Mouse (Mus musculus): ENCODE measurements around the gene Dpm1. TPM values are rescaled to one million over a fixed set of nuclear protein-coding genes. Genes with fewer than 3 reads are reported as not detected.

Dpm1 gene
- polyA plus RNA-seq (2014; fragmentation: Nextera tagmentation; extraction: Ambion mirVana): 55.1 and 59.3 TPM in 2 replicates

DNA sequence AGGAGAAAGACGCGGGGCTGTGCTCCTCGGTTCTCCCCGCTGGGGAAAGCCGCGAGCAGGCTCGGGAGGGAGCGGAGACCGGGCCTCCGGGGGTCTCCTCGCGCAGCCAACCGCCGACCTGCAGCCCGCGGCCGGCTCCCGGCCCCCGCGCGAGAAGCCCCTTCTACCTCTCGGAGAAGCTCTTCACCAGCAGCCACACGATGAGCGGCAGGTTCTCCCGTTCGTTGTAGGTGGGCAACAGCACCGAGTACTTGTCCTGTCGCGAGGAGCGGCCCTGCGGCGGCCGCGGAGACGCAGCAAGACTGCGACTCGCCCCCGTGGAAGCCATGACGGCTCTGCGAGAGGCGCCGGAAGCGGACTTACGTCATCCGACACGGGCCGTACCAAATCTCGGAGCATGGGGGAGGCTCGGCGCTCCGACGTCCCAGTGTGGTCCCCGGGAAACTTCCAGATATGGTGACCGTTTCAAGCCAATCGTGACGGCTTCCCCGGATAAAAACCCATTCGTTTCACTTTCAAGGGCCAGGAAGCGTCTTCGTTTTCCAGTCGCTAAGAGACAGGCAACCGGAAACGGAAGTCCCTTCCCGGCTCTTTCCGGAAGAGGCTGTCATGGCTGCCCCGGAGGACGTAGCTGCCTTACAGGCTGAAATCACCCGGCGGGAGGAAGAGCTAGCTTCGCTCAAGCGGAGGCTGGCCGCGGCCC is at the start of gene Dpm1, which contains the start of the genes Gm20716 and Mocs3:
Gene Dpm1, minus strand, starts transcription at position 566 of the 703 bp plus-strand sequence.
Gene Gm20716, minus strand, starts transcription at position 339 of the 703 bp plus-strand sequence.
Gene Mocs3, plus strand, starts transcription at position 597 of the 703 bp plus-strand sequence.
- H3K9ac ChIP-seq (replicated peaks; ENCODE audit: low read depth, low read length): peak within 1 kb of the TSS; percentile 90
- H3K27ac ChIP-seq (ENCODE audit: low read depth, low read length): peak within 1 kb of the TSS; percentile 95
- WGBS: under 1% methylated on average over 73 of the region's 73 CpGs
- peaks cover 10% of the 10 kb centered on the region for H3K36me3 ChIP-seq (ENCODE audit: control insufficient read depth, insufficient read depth, low read length)
- ATAC-seq (ENCODE audit: low read depth): peak; percentile 89
- no peaks in the 10 kb centered on the region for H3K9me3 ChIP-seq (ENCODE audit: control insufficient read depth, low read length)
- no peaks in the 10 kb centered on the region for H3K27me3 ChIP-seq (ENCODE audit: control insufficient read depth, insufficient read depth, low read length)
- H3K4me3 ChIP-seq (ENCODE audit: low read depth, low read length): peak within 1 kb of the TSS; percentile 99
- peaks cover 24% of the 10 kb centered on the region for H3K4me1 ChIP-seq (ENCODE audit: control insufficient read depth, insufficient read depth, low read length)
- peak within 1 kb of the TSS; percentile 99 for H3K4me2 ChIP-seq (ENCODE audit: low read depth, low read length)

DNA sequence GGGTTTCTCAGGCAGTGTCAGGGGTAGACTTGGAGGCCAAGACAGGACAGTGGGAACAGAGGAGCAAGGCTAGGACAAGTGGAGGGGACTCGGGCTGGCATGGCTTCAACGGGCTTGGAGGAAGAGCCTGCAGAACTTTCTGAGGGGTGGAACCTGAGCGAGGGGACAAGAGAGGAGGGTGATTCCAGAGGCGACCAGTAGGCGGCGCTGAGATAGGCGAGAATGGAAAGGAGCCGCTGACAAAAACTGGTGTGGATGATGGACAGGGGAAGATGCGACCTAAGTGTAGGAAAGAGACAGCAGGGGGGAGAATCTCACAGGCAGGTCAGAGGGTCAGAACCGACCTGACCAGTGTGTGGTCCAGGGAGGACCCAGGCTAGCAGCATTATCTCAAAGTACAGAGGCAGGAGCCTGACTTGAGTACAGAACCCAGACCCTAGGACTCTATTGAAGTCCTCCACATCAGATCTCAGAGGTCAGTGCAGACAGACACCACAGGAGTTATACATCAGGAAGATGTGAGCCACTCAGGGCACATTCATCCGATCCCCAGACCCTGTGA is 44.1 kb upstream of the Dpm1 start:
- Histone ChIP-seq H3K9me3 (ENCODE audit: control insufficient read depth, low read length) (no peaks in the 10 kb centered on the region), H3K36me3 (ENCODE audit: control insufficient read depth, insufficient read depth, low read length) (no peaks in the 10 kb centered on the region), H3K4me3 (ENCODE audit: low read depth, low read length) (no peak overlapping the region), H3K9ac (replicated peaks; ENCODE audit: low read depth, low read length) (no peak overlapping the region), H3K4me2 (ENCODE audit: low read depth, low read length) (no peak overlapping the region), H3K27me3 (ENCODE audit: control insufficient read depth, insufficient read depth, low read length) (peaks cover 4% of the 10 kb centered on the region; the same call in 1 of the 2 replicates), H3K4me1 (ENCODE audit: control insufficient read depth, insufficient read depth, low read length) (no peaks in the 10 kb centered on the region), H3K27ac (ENCODE audit: low read depth, low read length) (no peak overlapping the region)
- WGBS: 13% methylated on average over 11 of the region's 11 CpGs
- ATAC-seq (ENCODE audit: low read depth): no peak

DNA sequence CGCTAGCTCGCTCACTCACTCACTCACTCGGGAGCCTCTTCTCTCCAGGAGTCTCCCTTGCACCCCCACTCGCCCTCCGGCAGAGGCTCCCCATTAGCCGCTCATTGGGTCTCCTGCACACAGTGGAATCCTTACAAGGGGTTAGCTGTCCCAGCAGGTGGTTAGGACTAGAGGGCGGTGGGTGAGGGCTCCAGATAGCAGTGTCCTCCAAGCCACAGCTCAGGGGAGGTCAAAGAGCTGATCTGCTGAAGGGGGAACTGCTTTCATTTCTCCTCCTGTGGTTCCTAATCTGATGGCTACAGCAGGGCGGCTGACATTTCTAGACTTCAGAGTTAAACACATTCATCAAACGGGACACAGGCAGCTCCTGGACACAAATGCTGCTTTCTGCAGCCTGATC is 43.0 kb upstream of the Dpm1 start:
- no peak overlapping the region for H3K4me3 ChIP-seq (ENCODE audit: low read depth, low read length)

DNA sequence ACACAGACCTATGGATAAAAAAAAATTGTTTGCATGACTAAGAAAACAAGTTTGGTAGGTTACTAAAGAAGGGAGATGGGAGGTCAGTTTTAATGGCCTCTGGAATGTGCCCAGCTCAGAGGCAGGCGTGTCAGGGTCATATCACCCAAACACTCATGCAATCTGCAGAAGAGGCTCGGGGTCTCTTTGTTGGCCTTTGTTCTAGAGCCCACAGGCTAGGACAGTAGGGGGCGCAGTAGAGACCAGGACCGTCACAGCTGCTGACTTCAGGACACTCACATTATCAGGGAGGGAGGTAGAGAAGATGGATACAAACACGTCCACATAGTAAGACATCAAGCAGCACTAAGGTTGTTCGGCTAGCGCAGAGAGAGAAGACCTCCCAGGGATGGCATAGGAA is 37.6 kb upstream of the Dpm1 start:
- WGBS: 27% methylated on average over 7 of the region's 7 CpGs
- Histone ChIP-seq H3K4me3 (ENCODE audit: low read depth, low read length) (no peak overlapping the region), H3K9me3 (ENCODE audit: control insufficient read depth, low read length) (no peaks in the 10 kb centered on the region), H3K27ac (ENCODE audit: low read depth, low read length) (no peak overlapping the region), H3K36me3 (ENCODE audit: control insufficient read depth, insufficient read depth, low read length) (no peaks in the 10 kb centered on the region), H3K27me3 (ENCODE audit: control insufficient read depth, insufficient read depth, low read length) (no peaks in the 10 kb centered on the region), H3K9ac (replicated peaks; ENCODE audit: low read depth, low read length) (no peak overlapping the region), H3K4me2 (ENCODE audit: low read depth, low read length) (no peak overlapping the region), H3K4me1 (ENCODE audit: control insufficient read depth, insufficient read depth, low read length) (no peaks in the 10 kb centered on the region)
- ATAC-seq (ENCODE audit: low read depth): no peak

More for the DNA sequence above, 43.0 kb upstream of the Dpm1 start:
- H3K27me3 ChIP-seq (ENCODE audit: control insufficient read depth, insufficient read depth, low read length): no peaks in the 10 kb centered on the region
- H3K4me2 ChIP-seq (ENCODE audit: low read depth, low read length): no peak overlapping the region
- H3K9ac ChIP-seq (replicated peaks; ENCODE audit: low read depth, low read length): no peak overlapping the region
- ATAC-seq (ENCODE audit: low read depth): no peak
- H3K9me3 ChIP-seq (ENCODE audit: control insufficient read depth, low read length): no peaks in the 10 kb centered on the region
- no peaks in the 10 kb centered on the region for H3K36me3 ChIP-seq (ENCODE audit: control insufficient read depth, insufficient read depth, low read length)
- WGBS: 51% methylated on average over 9 of the region's 9 CpGs
- no peak overlapping the region for H3K27ac ChIP-seq (ENCODE audit: low read depth, low read length)
- no peaks in the 10 kb centered on the region for H3K4me1 ChIP-seq (ENCODE audit: control insufficient read depth, insufficient read depth, low read length)

DNA sequence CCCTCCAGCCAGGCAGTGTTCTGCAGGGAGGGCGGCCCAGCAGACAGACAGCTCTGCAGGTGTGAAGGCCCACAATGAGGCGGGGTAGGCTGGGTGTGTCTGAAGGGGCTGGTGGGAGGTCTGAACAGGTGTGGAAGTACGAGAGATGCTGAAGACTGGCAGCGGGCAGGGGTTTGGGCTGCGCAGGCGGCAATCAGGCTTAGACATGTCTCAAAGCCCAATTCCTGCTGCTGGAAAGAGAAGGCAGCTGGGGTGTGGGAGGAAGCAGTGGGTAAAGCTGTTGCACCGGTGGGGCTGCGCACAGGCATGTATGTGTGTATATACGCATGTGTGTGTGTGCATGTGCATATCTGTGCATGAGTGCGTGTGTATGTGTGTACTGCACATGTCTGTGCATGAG is 30.5 kb upstream of the Dpm1 start:
- Histone ChIP-seq H3K9ac (replicated peaks; ENCODE audit: low read depth, low read length) (no peak overlapping the region), H3K27ac (ENCODE audit: low read depth, low read length) (no peak overlapping the region), H3K4me1 (ENCODE audit: control insufficient read depth, insufficient read depth, low read length) (no peaks in the 10 kb centered on the region), H3K4me3 (ENCODE audit: low read depth, low read length) (no peak overlapping the region), H3K4me2 (ENCODE audit: low read depth, low read length) (no peak overlapping the region), H3K27me3 (ENCODE audit: control insufficient read depth, insufficient read depth, low read length) (no peaks in the 10 kb centered on the region), H3K36me3 (ENCODE audit: control insufficient read depth, insufficient read depth, low read length) (no peaks in the 10 kb centered on the region), H3K9me3 (ENCODE audit: control insufficient read depth, low read length) (no peaks in the 10 kb centered on the region)
- ATAC-seq (ENCODE audit: low read depth): no peak
- 94% methylated on average over 10 of the region's 10 CpGs for WGBS

DNA sequence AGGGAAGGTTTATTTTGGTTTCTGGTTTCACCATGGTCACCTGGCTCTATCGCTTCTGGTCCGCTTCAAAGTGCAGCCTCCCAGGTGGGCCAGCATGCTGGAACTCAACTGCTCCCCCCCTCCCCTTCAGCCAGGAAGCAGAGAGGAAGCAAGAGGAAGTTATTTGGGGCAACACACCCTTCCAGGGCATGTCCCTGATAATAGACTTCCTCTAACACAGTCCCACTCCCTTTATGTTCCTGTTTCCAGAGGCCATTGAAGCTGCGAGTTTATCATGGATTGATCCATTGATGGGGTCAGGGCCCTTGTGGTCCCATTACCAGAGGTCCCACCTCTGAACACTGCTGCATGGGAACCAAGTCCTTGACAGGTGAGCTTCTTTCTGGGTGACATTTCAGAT is 29.7 kb upstream of the Dpm1 start:
- H3K4me1 ChIP-seq (ENCODE audit: control insufficient read depth, insufficient read depth, low read length): no peaks in the 10 kb centered on the region
- H3K9me3 ChIP-seq (ENCODE audit: control insufficient read depth, low read length): no peaks in the 10 kb centered on the region
- 83% methylated on average over 3 of the region's 3 CpGs for WGBS
- H3K4me2 ChIP-seq (ENCODE audit: low read depth, low read length): no peak overlapping the region
- H3K27ac ChIP-seq (ENCODE audit: low read depth, low read length): no peak overlapping the region
- no peak overlapping the region for H3K4me3 ChIP-seq (ENCODE audit: low read depth, low read length)
- no peaks in the 10 kb centered on the region for H3K27me3 ChIP-seq (ENCODE audit: control insufficient read depth, insufficient read depth, low read length)
- no peaks in the 10 kb centered on the region for H3K36me3 ChIP-seq (ENCODE audit: control insufficient read depth, insufficient read depth, low read length)
- no peak overlapping the region for H3K9ac ChIP-seq (replicated peaks; ENCODE audit: low read depth, low read length)
- ATAC-seq (ENCODE audit: low read depth): no peak

DNA sequence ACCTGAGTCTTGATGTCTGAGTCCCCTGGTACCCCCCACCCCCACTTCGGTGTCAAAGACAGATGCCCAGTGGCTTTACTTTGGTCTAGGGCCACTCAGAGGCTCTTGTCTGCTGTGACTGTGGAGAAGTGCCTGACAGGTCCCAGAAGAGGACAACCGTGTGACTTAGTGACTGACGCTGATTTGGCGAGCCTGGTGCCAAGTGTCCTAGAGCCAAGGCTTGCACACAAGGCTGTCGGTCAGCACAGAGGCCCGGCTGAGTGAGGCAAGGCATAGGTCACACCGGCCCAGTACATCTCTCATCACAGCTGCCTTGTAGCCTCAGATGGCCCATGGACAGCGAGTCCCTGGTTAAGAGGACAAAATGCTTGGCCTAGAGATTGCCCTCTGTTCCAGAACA is 28.7 kb upstream of the Dpm1 start:
- WGBS: 88% methylated on average over 8 of the region's 8 CpGs
- Histone ChIP-seq H3K27ac (ENCODE audit: low read depth, low read length) (no peak overlapping the region), H3K4me3 (ENCODE audit: low read depth, low read length) (no peak overlapping the region), H3K9me3 (ENCODE audit: control insufficient read depth, low read length) (no peaks in the 10 kb centered on the region), H3K9ac (replicated peaks; ENCODE audit: low read depth, low read length) (no peak overlapping the region), H3K27me3 (ENCODE audit: control insufficient read depth, insufficient read depth, low read length) (no peaks in the 10 kb centered on the region), H3K4me2 (ENCODE audit: low read depth, low read length) (no peak overlapping the region), H3K36me3 (ENCODE audit: control insufficient read depth, insufficient read depth, low read length) (no peaks in the 10 kb centered on the region), H3K4me1 (ENCODE audit: control insufficient read depth, insufficient read depth, low read length) (no peaks in the 10 kb centered on the region)
- ATAC-seq (ENCODE audit: low read depth): no peak

DNA sequence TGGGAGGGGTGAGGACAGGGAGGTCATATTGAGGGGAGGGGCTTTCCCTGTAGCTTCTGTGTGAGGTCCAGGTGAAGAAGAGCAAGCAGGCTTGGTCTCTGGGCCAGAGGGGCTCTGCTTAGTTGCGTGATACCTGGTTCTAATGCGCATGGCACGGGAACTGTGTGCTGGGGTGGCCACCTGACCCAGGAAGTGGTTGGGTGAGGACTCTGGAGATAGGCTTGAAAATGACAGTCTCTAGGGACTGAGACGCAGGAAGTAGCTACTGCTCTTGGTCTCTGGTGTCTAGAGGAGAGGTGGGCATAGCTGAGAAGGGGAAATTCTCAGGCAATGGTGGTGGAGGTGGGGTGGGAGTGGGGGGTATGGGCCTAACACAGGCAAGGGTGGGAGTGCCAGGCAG is 26.8 kb upstream of the Dpm1 start:
- Histone ChIP-seq H3K36me3 (ENCODE audit: control insufficient read depth, insufficient read depth, low read length) (no peaks in the 10 kb centered on the region), H3K27me3 (ENCODE audit: control insufficient read depth, insufficient read depth, low read length) (no peaks in the 10 kb centered on the region), H3K9ac (replicated peaks; ENCODE audit: low read depth, low read length) (no peak overlapping the region), H3K4me3 (ENCODE audit: low read depth, low read length) (no peak overlapping the region), H3K4me2 (ENCODE audit: low read depth, low read length) (no peak overlapping the region), H3K27ac (ENCODE audit: low read depth, low read length) (no peak overlapping the region), H3K4me1 (ENCODE audit: control insufficient read depth, insufficient read depth, low read length) (no peaks in the 10 kb centered on the region), H3K9me3 (ENCODE audit: control insufficient read depth, low read length) (no peaks in the 10 kb centered on the region)
- ATAC-seq (ENCODE audit: low read depth): no peak
- 91% methylated on average over 4 of the region's 4 CpGs for WGBS

DNA sequence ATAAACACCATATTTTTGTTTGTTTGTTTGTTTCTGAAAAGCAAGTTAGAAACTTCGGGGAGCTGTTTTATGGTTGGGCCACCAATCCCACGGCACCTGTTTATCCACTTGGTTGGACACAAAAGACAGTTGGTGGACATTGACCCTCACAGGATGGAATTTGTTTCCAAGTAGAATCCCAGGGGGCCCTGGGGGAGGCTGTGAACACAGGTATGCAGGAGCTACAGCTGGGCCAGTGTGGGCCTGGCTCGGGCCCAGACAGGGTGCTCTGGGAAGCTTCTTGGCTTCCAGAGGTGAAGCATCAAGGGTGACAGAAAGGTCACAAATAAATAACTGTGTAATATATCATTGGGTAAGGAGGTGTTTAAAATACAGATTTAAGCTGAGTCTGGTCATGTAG is 26.1 kb upstream of the Dpm1 start:
- H3K36me3 ChIP-seq (ENCODE audit: control insufficient read depth, insufficient read depth, low read length): no peaks in the 10 kb centered on the region
- no peak for ATAC-seq (ENCODE audit: low read depth)
- no peak overlapping the region for H3K4me3 ChIP-seq (ENCODE audit: low read depth, low read length)
- 84% methylated on average over 3 of the region's 3 CpGs for WGBS
- no peaks in the 10 kb centered on the region for H3K27me3 ChIP-seq (ENCODE audit: control insufficient read depth, insufficient read depth, low read length)
- H3K9ac ChIP-seq (replicated peaks; ENCODE audit: low read depth, low read length): no peak overlapping the region
- no peaks in the 10 kb centered on the region for H3K4me1 ChIP-seq (ENCODE audit: control insufficient read depth, insufficient read depth, low read length)
- no peak overlapping the region for H3K4me2 ChIP-seq (ENCODE audit: low read depth, low read length)
- no peak overlapping the region for H3K27ac ChIP-seq (ENCODE audit: low read depth, low read length)
- H3K9me3 ChIP-seq (ENCODE audit: control insufficient read depth, low read length): no peaks in the 10 kb centered on the region
